Mouse (Mus musculus): ENCODE measurements around the gene Kcnb1. TPM values are rescaled to one million over a fixed set of nuclear protein-coding genes. Genes with fewer than 3 reads are reported as not detected.

Kcnb1 gene
- polyA plus RNA-seq, 1 experiment, result 58.2 TPM

- no peak for DNase-seq (ENCODE audit: extremely low spot score in 1 of 2, low spot score in 1 of 2)
Measured at GRCm38 (mm10) chr2:167064601-167065295, 125.2 kb downstream of the Kcnb1 start.

GRCm38 (mm10) chr2:167063906-167064496, 126.0 kb downstream of the Kcnb1 start:
- DNase-seq (ENCODE audit: extremely low spot score in 1 of 2, low spot score in 1 of 2), result no peak

- DNase-seq (ENCODE audit: extremely low spot score in 1 of 2, low spot score in 1 of 2), result peak; percentile 89 to 97
Measured at GRCm38 (mm10) chr2:167062965-167063880, 126.7 kb downstream of the Kcnb1 start, which contains the start of gene Znfx1. Gene Znfx1, minus strand, starts transcription at chr2:167063015.

GRCm38 (mm10) chr2:167062497-167062911, 127.5 kb downstream of the Kcnb1 start:
- DNase-seq (ENCODE audit: extremely low spot score in 1 of 2, low spot score in 1 of 2), result peak; percentile 61 to 84

DNA sequence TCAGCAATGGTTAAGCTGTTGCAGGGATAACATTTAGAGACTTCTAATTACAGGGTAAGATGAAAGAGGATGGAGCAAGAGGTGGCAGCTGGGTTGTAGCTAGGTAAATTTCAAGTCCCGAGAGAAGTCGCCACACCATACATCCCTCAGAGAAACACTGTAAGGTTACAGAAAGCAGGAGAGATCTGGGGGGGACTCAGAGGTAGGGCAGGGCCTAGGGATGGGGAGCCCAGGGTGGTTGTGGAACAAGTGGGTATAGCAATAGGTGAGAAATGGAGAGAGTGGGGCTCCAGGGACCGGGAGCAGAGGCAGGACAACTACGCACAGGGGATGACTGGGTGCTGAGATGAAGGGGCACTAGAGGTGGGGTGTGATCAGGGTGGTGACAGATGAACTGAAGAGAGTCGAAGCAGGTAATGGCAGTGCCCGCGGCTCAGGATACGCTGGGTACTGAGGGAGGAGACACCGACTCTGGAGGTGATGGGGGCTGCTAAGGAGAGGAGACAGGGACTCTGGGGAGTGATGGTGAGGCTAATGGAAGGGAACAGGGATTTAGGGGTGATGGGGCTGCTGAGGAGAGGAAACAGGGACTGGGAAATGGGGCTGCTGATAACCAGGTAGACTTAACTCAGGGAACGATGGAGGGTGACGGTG, 128.4 kb downstream of the Kcnb1 start:
- no peak for DNase-seq (ENCODE audit: extremely low spot score in 1 of 2, low spot score in 1 of 2)

DNA sequence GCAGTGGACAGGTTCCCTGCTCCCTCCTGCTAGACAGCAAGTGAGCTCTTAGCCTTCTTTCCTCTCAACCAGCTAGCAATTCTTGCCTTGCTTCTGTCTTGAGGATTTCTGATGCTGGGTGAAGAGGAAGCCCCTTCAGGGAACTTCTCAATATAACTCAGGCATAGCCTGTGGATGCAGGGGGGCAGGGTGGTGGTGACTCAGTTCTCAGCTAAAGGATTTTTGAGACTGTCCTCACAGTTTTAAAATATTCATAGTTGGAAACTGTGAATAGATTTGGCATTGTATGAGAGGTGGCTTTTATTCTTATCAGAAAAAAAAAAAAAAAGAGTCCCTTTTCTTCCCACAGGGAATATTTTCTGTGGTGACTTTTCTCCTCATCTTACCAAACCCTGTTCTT, 129.2 kb downstream of the Kcnb1 start:
- DNase-seq (ENCODE audit: extremely low spot score in 1 of 2, low spot score in 1 of 2), result peak in 1 of 2 experiments; percentile 63

DNA sequence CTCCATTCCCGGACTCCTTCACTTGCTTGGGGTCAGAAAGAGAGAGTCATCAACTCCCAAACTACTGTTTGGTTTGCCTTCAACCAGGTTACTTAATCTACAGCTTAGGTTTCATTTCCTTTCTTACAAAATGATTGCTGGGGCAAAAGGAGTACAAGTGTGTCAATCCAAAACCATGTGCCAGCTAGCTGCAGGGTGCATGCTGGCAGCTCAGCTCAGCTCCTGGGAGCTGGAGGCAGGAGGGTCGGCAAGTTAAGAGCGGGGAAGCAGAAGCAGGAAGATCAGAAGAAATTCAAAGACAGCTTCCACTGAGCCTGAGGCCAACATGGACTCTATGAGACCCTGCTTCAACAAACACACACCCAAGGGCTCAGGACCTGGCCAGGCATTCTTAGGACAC, 129.6 kb downstream of the Kcnb1 start:
- DNase-seq (ENCODE audit: extremely low spot score in 1 of 2, low spot score in 1 of 2), result no peak

GRCm38 (mm10) chr2:167059960-167060359, 130.0 kb downstream of the Kcnb1 start:
- no peak for DNase-seq (ENCODE audit: extremely low spot score in 1 of 2, low spot score in 1 of 2)

DNA sequence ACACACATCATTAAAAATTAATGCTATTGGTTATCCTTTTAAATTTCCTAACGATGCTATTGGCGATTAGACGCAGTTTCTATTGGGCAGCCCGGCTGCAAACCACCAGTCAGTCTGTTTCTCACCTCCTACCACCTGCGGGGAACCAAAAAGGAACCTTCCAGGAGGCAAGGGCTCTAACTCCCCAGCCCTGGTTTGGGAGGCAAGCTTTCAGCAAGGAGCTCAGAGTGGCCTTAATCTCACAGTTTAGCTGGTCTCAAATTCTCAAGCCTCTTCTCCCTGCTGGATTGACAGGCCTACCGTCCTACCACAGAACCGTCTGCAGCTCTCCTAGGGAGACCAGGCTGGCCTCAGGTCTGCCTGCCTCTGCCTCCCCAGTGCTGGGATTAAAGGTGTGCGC, 130.4 kb downstream of the Kcnb1 start:
- no peak for DNase-seq (ENCODE audit: extremely low spot score in 1 of 2, low spot score in 1 of 2)

DNA sequence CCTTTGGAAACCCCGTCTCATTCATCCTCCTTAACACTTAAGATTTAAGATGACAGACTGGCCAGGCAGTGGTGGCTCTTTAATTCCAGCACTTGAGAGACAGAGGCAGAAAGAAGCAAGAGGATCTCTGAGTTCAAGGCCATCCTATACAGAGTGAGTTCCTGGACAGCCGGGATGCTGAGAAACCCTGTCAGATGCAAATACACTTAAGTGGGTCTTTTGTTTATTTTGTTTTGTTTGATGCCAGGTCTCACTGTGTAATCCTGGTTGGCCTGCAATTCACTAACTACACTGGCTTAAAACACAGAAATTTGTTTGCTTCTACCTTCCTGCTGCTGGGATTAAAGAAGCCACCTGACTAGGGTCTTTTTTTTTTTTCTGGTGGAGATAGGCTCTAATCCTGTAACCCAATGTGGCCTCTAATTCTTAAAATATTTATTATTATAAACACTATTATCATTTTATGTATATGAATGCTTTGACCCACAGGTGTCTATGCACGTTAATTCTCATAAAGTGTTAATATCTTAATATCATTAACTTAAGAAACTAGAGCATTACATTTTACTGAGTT, 131.1 kb downstream of the Kcnb1 start:
- no peak for DNase-seq (ENCODE audit: extremely low spot score in 1 of 2, low spot score in 1 of 2)

DNA sequence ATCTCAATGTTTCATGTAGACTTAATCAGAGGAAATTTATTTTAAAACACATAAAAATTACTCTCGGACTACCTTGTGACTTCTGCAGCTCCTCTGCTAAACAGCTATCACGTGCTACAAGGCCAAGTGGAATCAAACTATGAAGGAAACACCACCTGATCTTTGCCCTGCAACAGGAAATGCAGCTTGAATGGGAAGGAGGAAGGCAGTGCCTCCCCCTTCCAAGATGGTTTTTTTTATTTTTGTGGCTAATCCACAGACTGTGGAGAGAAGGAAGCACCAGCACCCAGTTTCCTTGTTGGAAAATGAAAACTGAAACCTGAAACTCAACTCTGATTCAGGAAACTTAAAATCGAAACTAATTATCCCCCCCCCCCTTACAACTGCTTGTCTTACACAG, 131.8 kb downstream of the Kcnb1 start:
- DNase-seq (ENCODE audit: extremely low spot score in 1 of 2, low spot score in 1 of 2), result no peak

DNA sequence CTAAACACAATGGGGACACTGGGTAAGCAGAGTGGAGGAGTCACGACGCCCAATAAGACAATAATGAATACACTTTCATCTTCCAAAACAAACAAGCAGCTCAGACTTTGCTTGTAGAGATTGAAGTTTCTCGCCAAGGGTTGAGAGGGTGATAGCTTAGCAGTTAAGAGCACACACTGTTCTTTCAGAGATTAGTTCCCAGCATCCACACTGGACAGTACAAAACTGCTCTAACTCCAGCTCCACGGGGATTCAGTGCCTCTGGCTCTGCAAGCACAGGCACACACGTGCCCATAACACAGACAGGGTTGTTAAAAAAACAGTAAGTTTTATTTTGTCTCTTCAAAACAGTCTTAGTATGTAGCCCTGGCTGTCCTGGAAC, 133.0 kb downstream of the Kcnb1 start:
- no peak for DNase-seq (ENCODE audit: extremely low spot score in 1 of 2, low spot score in 1 of 2)

DNA sequence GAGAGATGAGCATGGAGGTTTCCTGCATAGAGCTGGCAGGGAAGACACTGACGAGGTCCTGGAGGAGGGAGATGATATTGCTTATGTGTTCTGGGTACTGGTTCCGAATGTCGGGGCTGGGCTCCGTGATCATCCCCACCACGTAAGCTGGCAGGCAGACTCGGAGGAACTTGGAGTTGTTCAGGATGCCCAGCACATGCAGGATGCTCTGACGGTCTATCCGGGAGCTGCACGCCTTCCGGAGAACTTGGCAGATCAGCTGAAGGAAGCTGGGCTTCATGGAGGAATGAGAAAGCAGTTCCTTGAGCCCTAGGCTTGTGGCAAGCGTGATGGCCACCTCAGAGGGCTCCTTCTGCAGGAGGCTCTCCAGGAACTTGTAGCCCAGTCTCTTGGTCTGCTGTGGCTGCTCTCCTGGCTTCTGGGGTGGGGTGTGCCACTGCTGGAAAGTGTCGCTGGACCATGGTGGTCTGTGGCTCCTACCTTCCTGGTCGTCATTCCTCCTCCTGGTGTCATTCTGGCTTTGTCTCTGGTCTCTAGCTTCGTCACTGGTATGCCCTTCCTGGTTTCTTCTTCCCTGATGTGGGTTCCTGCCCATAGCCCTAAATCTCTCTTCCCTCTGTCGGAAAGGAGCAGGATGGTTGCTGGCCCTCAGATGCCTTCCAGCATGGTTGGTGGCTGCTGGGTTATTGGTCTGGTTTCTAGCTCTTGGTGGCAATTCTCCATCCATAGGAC, 133.6 kb downstream of the Kcnb1 start:
- no peak for DNase-seq (ENCODE audit: extremely low spot score in 1 of 2, low spot score in 1 of 2)

GRCm38 (mm10) chr2:167055386-167055785, 134.6 kb downstream of the Kcnb1 start:
- DNase-seq (ENCODE audit: extremely low spot score in 1 of 2, low spot score in 1 of 2), result no peak

DNA sequence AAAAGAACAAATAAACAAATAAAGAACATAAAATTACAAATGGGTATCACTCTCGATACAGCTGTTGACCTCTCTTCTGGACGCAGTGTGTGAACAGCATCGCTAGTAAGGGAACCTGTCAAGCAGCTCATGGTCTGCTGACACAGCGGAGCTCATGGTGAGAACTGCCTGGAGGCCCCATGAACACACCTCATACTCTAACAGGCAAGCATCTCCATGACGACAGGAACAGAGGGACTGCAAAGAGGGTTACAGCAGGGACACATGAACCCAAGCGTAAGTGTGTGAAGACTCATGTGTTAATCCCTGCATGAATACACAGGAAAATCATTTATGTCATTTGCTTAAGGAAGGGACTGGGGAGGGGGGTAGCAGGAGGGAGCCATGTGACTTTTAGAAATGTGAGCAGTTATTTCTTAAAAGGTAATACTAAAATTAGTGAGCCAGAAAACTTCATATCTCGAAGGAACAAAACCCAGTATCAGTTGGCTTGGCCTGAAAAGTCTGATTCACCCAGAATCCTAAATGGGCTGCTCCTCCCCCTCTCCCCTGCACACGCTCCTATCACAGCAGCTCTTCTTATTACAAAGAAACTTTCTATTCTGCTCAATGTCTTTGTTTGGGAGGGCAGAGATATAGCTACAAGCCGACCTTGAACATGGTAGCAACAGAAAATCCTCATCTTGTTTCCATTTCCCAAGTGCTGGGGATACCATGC, 136.7 kb downstream of the Kcnb1 start:
- DNase-seq (ENCODE audit: extremely low spot score in 1 of 2, low spot score in 1 of 2), result no peak

GRCm38 (mm10) chr2:167048698-167049358, 141.1 kb downstream of the Kcnb1 start:
- DNase-seq (ENCODE audit: extremely low spot score in 1 of 2, low spot score in 1 of 2), result no peak

DNA sequence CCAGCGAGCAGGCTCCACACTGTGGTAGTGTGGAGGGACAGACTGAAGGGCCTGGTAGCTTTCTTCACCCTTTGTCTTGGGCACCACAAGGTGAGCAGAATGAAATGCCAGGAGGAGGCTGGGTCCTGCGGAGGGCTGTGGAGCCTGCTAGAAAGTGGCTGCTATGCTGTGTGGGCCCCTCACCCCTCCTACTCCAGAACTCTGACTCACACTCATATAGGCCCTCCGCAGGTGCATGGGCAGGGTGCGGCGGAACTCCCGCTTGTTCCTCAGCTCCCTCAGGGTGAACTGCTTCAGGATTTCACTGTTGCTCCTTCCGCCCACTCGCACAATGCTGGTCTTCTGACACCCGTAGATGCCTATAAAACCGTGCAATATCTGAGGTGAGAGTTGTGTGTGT, 141.7 kb downstream of the Kcnb1 start:
- DNase-seq (ENCODE audit: extremely low spot score in 1 of 2, low spot score in 1 of 2), result no peak

Measured in frontal cortex, adult 2 months (tissue).